Comparison of ENCODE assay signal across 16 mouse cellular contexts in genomic region chrX:53459573-53459972, GRCm38 (mm10). TPM values are rescaled to one million over a fixed set of nuclear protein-coding genes. Genes with fewer than 3 reads are reported as not detected.
DNase-seq lines count a peak whose midpoint lies in the region; ATAC-seq lines count a peak whose summit lies in the region.
"Had no signal": no experiment of that assay in that cellular context is flagged by ENCODE, and none has a peak within 500 bp of the region (broad histone marks: within the 10 kb centered on the region; RNA-seq: fewer than 3 reads in every experiment).

No protein-coding gene starts in this region.

- no peak overlapping the region for H3K4me2 ChIP-seq in kidney, embryonic 16.5 days (replicated peaks; ENCODE audit: low read depth, low read length)
- H3K4me2 ChIP-seq: forebrain, embryonic 13.5 days; limb, embryonic 13.5 days; neural tube, embryonic 15.5 days had no signal

- no peaks in the 10 kb centered on the region for H3K36me3 ChIP-seq in kidney, embryonic 16.5 days (ENCODE audit: insufficient read depth, low read length)
- H3K36me3 ChIP-seq: limb, embryonic 13.5 days; neural tube, embryonic 15.5 days had no signal

- 47% methylated on average over 3 of the region's 3 CpGs for WGBS in kidney, embryonic 16.5 days

- H3K4me3 ChIP-seq in kidney, embryonic 16.5 days (ENCODE audit: low read length), result no peak overlapping the region
- H3K4me3 ChIP-seq: forebrain, embryonic 13.5 days; limb, embryonic 13.5 days; neural tube, embryonic 15.5 days had no signal

- no peaks in the 10 kb centered on the region for H3K27me3 ChIP-seq in kidney, embryonic 16.5 days (ENCODE audit: insufficient read depth, low read length)
- H3K27me3 ChIP-seq: forebrain, embryonic 13.5 days; limb, embryonic 13.5 days; neural tube, embryonic 15.5 days had no signal

- no peak overlapping the region for H3K27ac ChIP-seq in kidney, embryonic 16.5 days (ENCODE audit: low read length)
- H3K27ac ChIP-seq: forebrain, embryonic 13.5 days; limb, embryonic 13.5 days; neural tube, embryonic 15.5 days had no signal

- no peak overlapping the region for H3K9ac ChIP-seq in kidney, embryonic 16.5 days (replicated peaks; ENCODE audit: low read length)
- H3K9ac ChIP-seq: forebrain, embryonic 13.5 days; limb, embryonic 13.5 days; neural tube, embryonic 15.5 days had no signal

- peak; percentile 0 for DNase-seq in kidney, postnatal 14 days
- DNase-seq in 3T3-L1 (ENCODE audit: low read depth, low spot score) (peak; percentile 3), 416B (ENCODE audit: low read depth) (peak; percentile 1), liver (no peak)
- DNase-seq in embryo, embryonic 10.5 days (ENCODE audit: low spot score), result peak; percentile 1
- no peak for DNase-seq in ovary, postnatal 36 days (ENCODE audit: low spot score)
- DNase-seq in spleen, adult 18-20 months, result no peak
- DNase-seq: gastrocnemius, postnatal 36 days; lung, postnatal 14 days had no signal

- no peaks in the 10 kb centered on the region for H3K4me1 ChIP-seq in kidney, embryonic 16.5 days (ENCODE audit: insufficient read depth, low read length)
- H3K4me1 ChIP-seq: forebrain, embryonic 13.5 days; limb, embryonic 13.5 days; neural tube, embryonic 15.5 days had no signal

- no peak for ATAC-seq in kidney, embryonic 16.5 days (ENCODE audit: low FRiP score, low TSS enrichment)
- ATAC-seq: forebrain, embryonic 13.5 days; midbrain, embryonic 16.5 days had no signal

- H3K9me3 ChIP-seq in kidney, embryonic 16.5 days (ENCODE audit: low read length), result no peaks in the 10 kb centered on the region
- H3K9me3 ChIP-seq: forebrain, embryonic 13.5 days; limb, embryonic 13.5 days; neural tube, embryonic 15.5 days had no signal

RNA-seq across cellular contexts. Expression of gene Etd, which starts 24.9 kb away (rescaled TPM):
- 0.37 TPM in 1 of 2 replicates, not detected in the other for polyA plus RNA-seq in kidney, embryonic 16.5 days (2015; fragmentation: Nextera tagmentation; extraction: Ambion mirVana)
- polyA plus RNA-seq: embryonic facial prominence, embryonic 11.5 days; forebrain, embryonic 13.5 days; heart, embryonic 16.5 days; limb, embryonic 13.5 days; midbrain, embryonic 16.5 days; neural tube, embryonic 15.5 days had no signal

Comparison
In these comparisons a context has a peak if more than half of its experiments do, and no peak if none do; other contexts are left out.
1. DNase-seq: peak in kidney, postnatal 14 days (single experiment), 3T3-L1 (single experiment), 416B (single experiment) and embryo, embryonic 10.5 days (single experiment); none in ovary, postnatal 36 days (single experiment), spleen, adult 18-20 months (0 of 2) and liver (single experiment).